Mouse (Mus musculus): ENCODE data around the gene Map1s.

GRCm38 (mm10) chr8:70869199-70869571 lies 36.5 kb upstream of the Map1s start:
- TF ChIP-seq POLR2A (IDR thresholded peaks at IDR 0.05; ENCODE audit: low read depth, low read length) (no peak), CTCF (IDR thresholded peaks at IDR 0.05; ENCODE audit: extremely low read depth, insufficient read depth, insufficient read length, insufficient replicate concordance) (no peak)

All from spleen, adult 2 months (tissue).